Mouse (Mus musculus) cerebellum, postnatal 36 days (tissue): ENCODE results near the gene Rc3h1.
A peak's percentile ranks its signal among the peaks of the same experiment; 100 is the strongest.
"Not testable (repeated sequence)": the region's sequence is repeated elsewhere in the genome, so short reads cannot be mapped to it uniquely, and the experiment has no call there.

Experiments
- DNase-seq, 2 experiments: peaks; one replicate each; pipeline ENCODE4 v3.0.0; 2021 to 2022; ENCODE audit warnings: mixed read lengths in 2 of 2

The Rc3h1 gene

GRCm38 (mm10) chr1:160967268-160967667 is 61.0 kb downstream of the Rc3h1 start:
- DNase-seq = no peak

GRCm38 (mm10) chr1:160968643-160969042 is 62.4 kb downstream of the Rc3h1 start:
- peak in 1 of 2 experiments; percentile 8 for DNase-seq

GRCm38 (mm10) chr1:160978071-160978735 is 72.0 kb downstream of the Rc3h1 start, which contains the start of gene Serpinc1:
Gene Serpinc1, plus strand, starts transcription at chr1:160978585.
- no peak for DNase-seq

- no peak for DNase-seq
These were observed 73.8 kb downstream of the Rc3h1 start for GRCm38 (mm10) chr1:160980021-160980420.

GRCm38 (mm10) chr1:160980537-160981234 is 74.5 kb downstream of the Rc3h1 start:
- no peak for DNase-seq

GRCm38 (mm10) chr1:160981337-160981736 is 75.1 kb downstream of the Rc3h1 start:
- no peak for DNase-seq

GRCm38 (mm10) chr1:160982887-160983286 is 76.7 kb downstream of the Rc3h1 start:
- no peak for DNase-seq

- not testable (repeated sequence) for DNase-seq
These were observed 78.5 kb downstream of the Rc3h1 start for GRCm38 (mm10) chr1:160984731-160985130.

- DNase-seq = no peak
These were observed 79.3 kb downstream of the Rc3h1 start for GRCm38 (mm10) chr1:160985477-160985876.

GRCm38 (mm10) chr1:160986881-160987635 is 80.8 kb downstream of the Rc3h1 start:
- no peak for DNase-seq

GRCm38 (mm10) chr1:160989395-160989794 is 83.2 kb downstream of the Rc3h1 start:
- no peak for DNase-seq

- no peak for DNase-seq
These were observed 87.6 kb downstream of the Rc3h1 start for GRCm38 (mm10) chr1:160993851-160994250.

GRCm38 (mm10) chr1:161004942-161005341 is 98.7 kb downstream of the Rc3h1 start:
- no peak for DNase-seq

GRCm38 (mm10) chr1:161005526-161005925 is 99.3 kb downstream of the Rc3h1 start:
- no peak for DNase-seq

GRCm38 (mm10) chr1:161006471-161006870 is 100.3 kb downstream of the Rc3h1 start:
- DNase-seq = no peak

- DNase-seq = no peak
These were observed 101.8 kb downstream of the Rc3h1 start for GRCm38 (mm10) chr1:161008038-161008437.

- no peak for DNase-seq
These were observed 104.2 kb downstream of the Rc3h1 start for GRCm38 (mm10) chr1:161010436-161010835.

- DNase-seq = no peak
These were observed 110.2 kb downstream of the Rc3h1 start for GRCm38 (mm10) chr1:161016378-161016777.

- no peak for DNase-seq
These were observed 113.8 kb downstream of the Rc3h1 start for GRCm38 (mm10) chr1:161020051-161020450.
